Mouse (Mus musculus) limb, embryonic 13.5 days (tissue): ENCODE data around the gene Max. TPM values are rescaled to one million over a fixed set of nuclear protein-coding genes. Genes with fewer than 3 reads are reported as not detected.

Experiments used
- ATAC-seq: fragments of 200-750 bp; cut with Nextera tagmentation; 2 replicates; pipeline ENCODE4 v1.8.0; 2017; ENCODE audit warnings: low read depth, moderate number of reproducible peaks, moderate TSS enrichment; ENCODE audit not compliant: low FRiP score
- H3K27ac ChIP-seq: fragments of 300-500 bp; sonication (generic); 2 replicates; pipeline ENCODE4 v1.5.1; 2015; ENCODE audit warnings: inconsistent platforms, mild to moderate bottlenecking, moderate library complexity
- H3K27me3 ChIP-seq: fragments of 300-500 bp; sonication (generic); 2 replicates; pipeline ENCODE4 v1.6.1; 2015; ENCODE audit warnings: mild to moderate bottlenecking, inconsistent platforms
- H3K36me3 ChIP-seq: fragments of 300-500 bp; sonication (generic); 2 replicates; pipeline ENCODE4 v1.6.1; 2015; ENCODE audit warnings: inconsistent platforms, mild to moderate bottlenecking, moderate library complexity
- H3K4me1 ChIP-seq: fragments of 300-500 bp; sonication (generic); 2 replicates; pipeline ENCODE4 v1.6.1; 2015; ENCODE audit warnings: inconsistent platforms
- H3K4me2 ChIP-seq: fragments of 300-500 bp; sonication (generic); replicated peaks from 2 replicates; pipeline ENCODE4 v1.6.1; 2015; ENCODE audit warnings: inconsistent platforms, mild to moderate bottlenecking, moderate library complexity
- H3K4me3 ChIP-seq: fragments of 300-500 bp; sonication (generic); 2 replicates; pipeline ENCODE4 v1.5.1; 2015; ENCODE audit warnings: moderate library complexity, mild to moderate bottlenecking, inconsistent platforms
- H3K9ac ChIP-seq: fragments of 300-500 bp; sonication (generic); 2 replicates; pipeline ENCODE4 v1.6.1; 2015; ENCODE audit warnings: mild to moderate bottlenecking, inconsistent platforms
- H3K9me3 ChIP-seq: fragments of 300-500 bp; sonication (generic); 2 replicates; pipeline ENCODE4 v1.6.1; 2016; ENCODE audit warnings: inconsistent platforms
- WGBS: fragments of 180-500 bp; shearing (Covaris S2); methylation state at CpG from one replicate; pipeline ENCODE4 v1.1.7; 2015; 5-methylcytosine and 5-hydroxymethylcytosine counted together
- polyA plus RNA-seq: library from polyadenylated mRNA; unstranded; fragments of >200 nt; fragmentation: Nextera tagmentation; extraction: Ambion mirVana; gene quantifications from 2 replicates; pipeline ENCODE4 v1.2.1, GENCODE M21; 2015

Gene Max
- 13.7 and 15.2 TPM in 2 replicates for polyA plus RNA-seq

GRCm38 (mm10) chr12:76961932-76962891 lies at the start of gene Max:
TSS of gene Max (minus strand) at chr12:76962201.
- Histone ChIP-seq H3K27ac (peak within 1 kb of the TSS; percentile 33; the same call in 1 of the 2 replicates), H3K9ac (peak within 1 kb of the TSS; percentile 91), H3K4me1 (peaks cover 7% of the 10 kb centered on the region), H3K4me2 (peak within 1 kb of the TSS; percentile 85), H3K27me3 (no peaks in the 10 kb centered on the region), H3K9me3 (no peaks in the 10 kb centered on the region), H3K36me3 (peaks cover 30% of the 10 kb centered on the region), H3K4me3 (peak within 1 kb of the TSS; percentile 98)
- ATAC-seq = peak; percentile 99
- WGBS = under 1% methylated on average over 72 of the region's 73 CpGs

- no peak overlapping the region for H3K27ac ChIP-seq
- WGBS = 55% methylated on average over 6 of the region's 6 CpGs
Measured at GRCm38 (mm10) chr12:77011092-77011720, 49.2 kb upstream of the Max start.

DNA sequence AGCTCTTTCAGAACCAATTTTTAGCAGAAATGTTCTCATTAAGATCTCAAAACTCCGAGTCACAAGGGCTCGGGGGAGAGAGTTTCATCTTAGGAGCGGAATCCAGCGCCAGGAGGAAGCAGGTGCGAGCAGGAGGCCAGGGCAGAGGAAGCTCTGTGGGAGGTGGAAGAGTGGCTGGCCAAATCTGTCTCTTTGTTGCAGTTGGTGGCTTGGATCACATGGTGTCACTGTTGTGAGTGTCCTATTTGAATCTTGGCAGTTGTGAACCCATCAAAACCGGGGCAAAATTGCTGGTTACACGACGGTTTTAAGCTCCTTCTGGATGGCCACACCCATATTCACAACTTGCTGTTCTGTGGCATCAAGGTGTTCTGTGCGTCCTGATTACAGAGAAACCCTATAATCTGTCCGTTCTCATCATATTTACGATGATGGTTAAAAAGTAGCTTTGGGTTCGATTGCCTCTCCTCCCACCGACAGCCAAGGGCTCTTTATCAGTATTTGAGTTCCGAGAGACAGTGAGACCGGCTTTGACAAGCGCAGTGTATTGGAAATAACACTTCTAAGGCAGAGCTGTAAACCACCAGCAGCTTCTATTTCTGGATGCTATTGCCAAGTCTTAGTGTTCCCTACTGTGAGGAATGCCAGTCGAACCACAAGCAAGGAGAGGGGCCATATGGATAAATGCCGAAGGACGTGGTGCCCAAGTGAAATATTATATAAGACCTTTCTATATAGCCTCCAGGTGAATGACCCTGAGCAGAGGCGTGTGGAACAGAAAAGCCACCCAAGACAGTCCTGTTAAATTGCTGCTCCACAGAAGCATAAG lies 47.4 kb upstream of the Max start:
- 61% methylated on average over 20 of the region's 20 CpGs for WGBS
- no peaks in the 10 kb centered on the region for H3K27me3 ChIP-seq
- H3K9ac ChIP-seq = no peak overlapping the region
- no peak overlapping the region for H3K4me3 ChIP-seq
- H3K36me3 ChIP-seq = no peaks in the 10 kb centered on the region
- no peak overlapping the region for H3K4me2 ChIP-seq
- no peak for ATAC-seq
- H3K9me3 ChIP-seq = no peaks in the 10 kb centered on the region
- H3K27ac ChIP-seq = no peak overlapping the region
- H3K4me1 ChIP-seq = peaks cover 9% of the 10 kb centered on the region

More at GRCm38 (mm10) chr12:77011092-77011720, 49.2 kb upstream of the Max start:
- Histone ChIP-seq H3K27me3 (no peaks in the 10 kb centered on the region), H3K36me3 (no peaks in the 10 kb centered on the region), H3K4me2 (no peak overlapping the region), H3K4me1 (0 out of 2 replicates have a peak, but pooled peaks cover 2% of the 10 kb centered on the region), H3K9me3 (no peaks in the 10 kb centered on the region), H3K4me3 (no peak overlapping the region), H3K9ac (no peak overlapping the region)
- ATAC-seq = no peak

- H3K4me2 ChIP-seq = peak overlapping the region; percentile 4
- H3K9me3 ChIP-seq = no peaks in the 10 kb centered on the region
- H3K27ac ChIP-seq = no peak overlapping the region
- H3K36me3 ChIP-seq = no peaks in the 10 kb centered on the region
- H3K4me3 ChIP-seq = no peak overlapping the region
- ATAC-seq = no peak
- no peaks in the 10 kb centered on the region; the same call in 1 of the 2 replicates for H3K27me3 ChIP-seq
- no peak overlapping the region for H3K9ac ChIP-seq
- H3K4me1 ChIP-seq = peaks cover 18% of the 10 kb centered on the region
- WGBS = 7% methylated on average over 10 of the region's 10 CpGs
Measured at GRCm38 (mm10) chr12:77004893-77005292, 42.9 kb upstream of the Max start.

DNA sequence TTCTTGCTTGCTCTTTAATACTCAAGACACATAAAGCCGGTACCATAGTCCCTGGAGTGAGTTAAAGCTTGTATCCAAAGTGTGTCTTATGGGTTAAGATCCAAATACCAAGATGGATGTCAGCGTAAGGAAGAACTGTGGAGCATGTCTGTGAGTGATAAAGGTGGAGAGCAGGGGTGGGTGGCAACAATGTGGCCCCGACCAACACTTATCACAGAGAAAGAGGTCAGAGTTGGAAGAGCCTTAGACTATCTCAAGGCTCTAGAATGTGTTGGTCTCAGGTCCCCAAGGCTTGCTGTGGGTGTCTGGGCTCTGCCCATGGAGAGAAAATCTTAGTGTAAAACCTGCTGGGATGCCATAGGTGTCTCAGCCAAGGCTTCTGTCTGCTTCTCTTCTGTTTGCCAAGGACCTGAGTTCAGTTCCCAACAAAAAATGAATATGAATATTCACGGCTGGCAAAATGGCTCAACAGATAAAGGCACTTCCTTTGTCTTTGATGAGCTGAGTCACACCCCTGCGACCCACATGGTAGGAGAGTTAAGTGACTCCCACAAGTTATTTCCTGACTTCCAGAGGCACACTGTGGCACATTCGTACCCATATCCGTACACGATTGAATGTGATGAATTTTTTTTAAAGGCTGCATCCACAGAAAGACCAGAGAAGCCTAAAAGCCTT lies 40.7 kb upstream of the Max start:
- Histone ChIP-seq H3K36me3 (no peaks in the 10 kb centered on the region), H3K4me3 (no peak overlapping the region), H3K4me1 (peaks cover 16% of the 10 kb centered on the region), H3K4me2 (no peak overlapping the region), H3K27me3 (no peaks in the 10 kb centered on the region; the same call in 1 of the 2 replicates), H3K27ac (no peak overlapping the region), H3K9ac (no peak overlapping the region), H3K9me3 (no peaks in the 10 kb centered on the region)
- WGBS = 85% methylated on average over 8 of the region's 8 CpGs
- ATAC-seq = no peak

DNA sequence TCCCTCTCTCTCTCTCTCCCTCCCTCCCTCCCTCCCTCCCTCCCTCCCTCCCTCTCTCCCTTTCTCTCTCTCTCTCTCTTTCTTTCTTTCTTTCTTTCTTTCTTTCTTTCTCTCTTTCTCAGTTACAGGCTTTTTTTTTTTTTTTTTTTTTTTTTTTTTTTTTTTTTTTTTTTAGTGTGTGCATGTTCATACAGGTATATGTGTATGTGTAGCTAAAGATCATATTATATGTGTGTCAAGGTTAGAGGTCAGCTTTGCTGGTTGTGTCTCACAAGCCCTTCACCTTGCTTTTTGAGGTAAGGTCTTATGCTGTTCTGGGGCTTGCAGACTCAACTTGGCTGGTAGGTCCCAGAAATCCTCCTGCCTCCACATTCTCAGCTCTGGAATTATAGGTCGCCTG lies 39.3 kb upstream of the Max start:
- Histone ChIP-seq H3K27ac (no peak overlapping the region), H3K36me3 (no peaks in the 10 kb centered on the region), H3K4me2 (no peak overlapping the region), H3K4me1 (peaks cover 16% of the 10 kb centered on the region), H3K4me3 (no peak overlapping the region), H3K9ac (no peak overlapping the region), H3K9me3 (no peaks in the 10 kb centered on the region), H3K27me3 (no peaks in the 10 kb centered on the region; the same call in 1 of the 2 replicates)
- 61% methylated on average over 1 of the region's 1 CpGs for WGBS
- no peak for ATAC-seq

GRCm38 (mm10) chr12:77000705-77001284 lies 38.8 kb upstream of the Max start:
- H3K4me3 ChIP-seq = no peak overlapping the region
- H3K4me1 ChIP-seq = peaks cover 16% of the 10 kb centered on the region
- no peaks in the 10 kb centered on the region for H3K36me3 ChIP-seq
- WGBS = 2% methylated on average over 6 of the region's 6 CpGs
- H3K27me3 ChIP-seq = no peaks in the 10 kb centered on the region; the same call in 1 of the 2 replicates
- H3K9me3 ChIP-seq = no peaks in the 10 kb centered on the region
- H3K27ac ChIP-seq = no peak overlapping the region
- ATAC-seq = peak; percentile 65
- no peak overlapping the region for H3K9ac ChIP-seq
- no peak overlapping the region for H3K4me2 ChIP-seq

GRCm38 (mm10) chr12:77000096-77000704 lies 38.2 kb upstream of the Max start:
- peaks cover 14% of the 10 kb centered on the region for H3K4me1 ChIP-seq
- 8% methylated on average over 4 of the region's 4 CpGs for WGBS

DNA sequence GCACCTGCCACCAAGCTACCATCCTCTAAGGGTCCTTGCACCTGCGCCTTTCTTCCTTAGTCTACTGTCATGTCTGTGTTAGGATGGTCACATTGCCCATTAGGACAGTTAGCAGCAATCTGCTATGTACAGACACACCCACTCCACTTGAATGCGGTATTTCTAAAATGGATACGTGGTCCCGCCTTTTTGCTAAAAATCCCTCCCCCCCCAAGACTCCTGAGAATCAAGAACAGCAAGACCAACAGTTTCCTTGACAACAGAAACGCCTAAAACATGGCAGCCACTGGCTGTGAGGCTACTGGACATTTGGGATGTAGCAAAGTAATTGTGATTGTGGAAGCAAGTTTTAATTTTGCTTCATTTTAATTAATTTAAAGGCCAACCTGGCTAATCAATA lies 32.8 kb upstream of the Max start:
- WGBS = 88% methylated on average over 5 of the region's 5 CpGs
- no peaks in the 10 kb centered on the region for H3K9me3 ChIP-seq

More at GRCm38 (mm10) chr12:77000096-77000704, 38.2 kb upstream of the Max start:
- H3K36me3 ChIP-seq = no peaks in the 10 kb centered on the region
- ATAC-seq = peak; percentile 84
- no peak overlapping the region for H3K27ac ChIP-seq
- no peaks in the 10 kb centered on the region for H3K9me3 ChIP-seq
- no peak overlapping the region for H3K4me2 ChIP-seq
- no peak overlapping the region for H3K4me3 ChIP-seq
- H3K9ac ChIP-seq = no peak overlapping the region
- H3K27me3 ChIP-seq = no peaks in the 10 kb centered on the region; the same call in 1 of the 2 replicates

GRCm38 (mm10) chr12:76992891-76993529 lies 31.0 kb upstream of the Max start:
- no peak overlapping the region for H3K4me3 ChIP-seq
- H3K9ac ChIP-seq = no peak overlapping the region
- 91% methylated on average over 16 of the region's 16 CpGs for WGBS
- no peak overlapping the region for H3K27ac ChIP-seq
- H3K9me3 ChIP-seq = no peaks in the 10 kb centered on the region
- H3K36me3 ChIP-seq = no peaks in the 10 kb centered on the region
- H3K4me1 ChIP-seq = no peaks in the 10 kb centered on the region
- H3K27me3 ChIP-seq = no peaks in the 10 kb centered on the region
- no peak for ATAC-seq
- H3K4me2 ChIP-seq = no peak overlapping the region

More for the DNA sequence above, 32.8 kb upstream of the Max start:
- no peaks in the 10 kb centered on the region for H3K4me1 ChIP-seq
- no peak overlapping the region for H3K9ac ChIP-seq
- no peak for ATAC-seq
- no peak overlapping the region for H3K4me2 ChIP-seq
- no peak overlapping the region for H3K27ac ChIP-seq
- H3K36me3 ChIP-seq = no peaks in the 10 kb centered on the region
- H3K4me3 ChIP-seq = no peak overlapping the region
- H3K27me3 ChIP-seq = no peaks in the 10 kb centered on the region
